Mouse (Mus musculus) urinary bladder, postnatal 14 days (tissue): ENCODE data around the gene Kcne2.

Experiments
- DNase-seq: peaks from one replicate; pipeline ENCODE4 v3.0.0; 2021; ENCODE audit warnings: low spot score

Kcne2 gene

GRCm38 (mm10) chr16:92313953-92314741, 22.0 kb downstream of the Kcne2 start:
- DNase-seq = peak; percentile 20

GRCm38 (mm10) chr16:92316049-92316738, 24.0 kb downstream of the Kcne2 start:
- no peak for DNase-seq

- peak; percentile 48 for DNase-seq
Measured at GRCm38 (mm10) chr16:92319353-92320109, 27.3 kb downstream of the Kcne2 start.

- DNase-seq = no peak
Measured at GRCm38 (mm10) chr16:92320361-92320760, 28.2 kb downstream of the Kcne2 start.

GRCm38 (mm10) chr16:92321341-92321740, 29.2 kb downstream of the Kcne2 start, which contains the start of gene Fam243:
Gene Fam243, minus strand, starts transcription at chr16:92321441.
- no peak for DNase-seq

GRCm38 (mm10) chr16:92324309-92325061, 32.3 kb downstream of the Kcne2 start:
- DNase-seq = no peak

- no peak for DNase-seq
Measured at GRCm38 (mm10) chr16:92325062-92325406, 32.8 kb downstream of the Kcne2 start.

- DNase-seq = no peak
Measured at GRCm38 (mm10) chr16:92327911-92328310, 35.7 kb downstream of the Kcne2 start.

- no peak for DNase-seq
Measured at GRCm38 (mm10) chr16:92330966-92331365, 38.8 kb downstream of the Kcne2 start.

GRCm38 (mm10) chr16:92334600-92334999, 42.4 kb downstream of the Kcne2 start:
- no peak for DNase-seq

- peak; percentile 85 for DNase-seq
Measured at GRCm38 (mm10) chr16:92336280-92336679, 44.1 kb downstream of the Kcne2 start.

- peak; percentile 77 for DNase-seq
Measured at GRCm38 (mm10) chr16:92340612-92341511, 48.7 kb downstream of the Kcne2 start.

GRCm38 (mm10) chr16:92345177-92345576, 53.0 kb downstream of the Kcne2 start:
- no peak for DNase-seq

- DNase-seq = no peak
Measured at GRCm38 (mm10) chr16:92346297-92346916, 54.2 kb downstream of the Kcne2 start.
